Mouse (Mus musculus): Measurements from ENCODE around the gene Zfp184.

Zfp184 gene

DNA sequence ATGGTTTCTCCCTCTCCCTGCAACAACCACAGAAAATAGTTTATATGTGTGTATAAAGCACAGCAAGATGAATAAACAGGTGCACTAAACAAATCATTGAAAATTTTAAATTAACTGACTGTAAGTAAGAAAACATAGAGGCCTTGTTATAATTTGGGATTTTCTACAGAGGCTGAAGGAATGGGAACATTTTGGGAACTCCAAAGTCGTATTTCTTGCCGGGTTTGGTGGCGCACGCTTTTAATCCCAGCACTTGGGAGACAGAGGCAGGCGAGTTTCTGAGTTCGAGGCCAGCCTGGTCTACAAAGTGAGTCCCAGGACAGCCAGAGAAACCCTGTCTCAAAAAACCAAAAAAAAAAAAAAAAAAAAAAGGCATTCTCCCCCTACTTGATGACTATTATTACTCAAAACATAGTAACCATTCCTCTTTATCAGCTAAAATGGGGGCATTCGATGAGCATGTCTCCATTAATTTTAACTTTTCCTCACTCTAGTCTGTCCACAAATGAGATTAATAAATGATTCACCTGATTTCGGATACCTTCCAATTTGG, 24.1 kb upstream of the Zfp184 start:
- no peak for DNase-seq (ENCODE audit: low spot score in 2 of 2)

DNA sequence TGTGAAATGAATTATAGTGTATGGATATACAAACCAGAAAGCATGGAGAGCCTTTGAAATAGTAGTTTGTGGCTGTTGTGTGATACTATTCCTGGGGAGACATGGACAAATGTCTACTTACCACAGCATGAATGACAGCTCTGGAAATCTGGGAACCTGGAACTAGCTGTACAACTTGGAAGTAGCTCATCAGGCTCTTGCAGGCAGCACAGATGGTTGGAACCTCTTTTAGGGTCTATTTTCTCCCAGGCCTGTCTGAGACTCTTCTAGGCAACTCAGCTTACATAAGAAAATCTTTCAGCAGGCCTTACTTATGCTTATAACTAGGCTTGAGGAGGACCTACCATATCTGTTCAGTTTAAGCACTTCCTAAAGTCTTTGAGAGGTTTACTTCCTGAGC, 21.5 kb upstream of the Zfp184 start:
- DNase-seq (ENCODE audit: low spot score in 2 of 2) = no peak

DNA sequence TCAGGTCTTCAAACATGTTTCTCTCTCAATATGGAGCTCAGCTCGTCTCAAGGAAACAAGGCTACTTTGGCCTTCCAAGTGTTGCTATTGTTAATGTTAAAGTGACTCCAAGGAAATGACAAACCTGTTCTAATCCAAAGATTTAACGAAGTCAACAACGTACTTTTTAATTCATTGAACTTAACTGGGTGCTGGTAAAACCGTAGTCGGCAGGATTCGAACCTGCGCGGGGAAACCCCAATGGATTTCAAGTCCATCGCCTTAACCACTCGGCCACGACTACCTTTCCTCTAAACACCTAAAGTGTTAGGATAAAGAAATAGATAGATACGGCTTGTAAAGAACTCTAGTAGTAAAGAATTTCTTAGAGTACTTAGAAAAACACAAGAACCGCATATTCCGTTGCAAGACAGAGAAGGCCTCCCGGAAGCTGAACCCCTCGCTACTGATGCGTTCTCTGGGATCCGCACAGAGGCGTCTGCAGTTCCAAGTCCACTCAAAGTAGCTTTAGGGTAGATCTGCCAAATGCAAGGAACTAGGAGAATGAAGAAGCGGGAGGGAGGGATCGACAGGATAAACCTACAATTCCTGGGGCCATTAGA, 20.1 kb upstream of the Zfp184 start:
- no peak for DNase-seq (ENCODE audit: low spot score in 2 of 2)

DNA sequence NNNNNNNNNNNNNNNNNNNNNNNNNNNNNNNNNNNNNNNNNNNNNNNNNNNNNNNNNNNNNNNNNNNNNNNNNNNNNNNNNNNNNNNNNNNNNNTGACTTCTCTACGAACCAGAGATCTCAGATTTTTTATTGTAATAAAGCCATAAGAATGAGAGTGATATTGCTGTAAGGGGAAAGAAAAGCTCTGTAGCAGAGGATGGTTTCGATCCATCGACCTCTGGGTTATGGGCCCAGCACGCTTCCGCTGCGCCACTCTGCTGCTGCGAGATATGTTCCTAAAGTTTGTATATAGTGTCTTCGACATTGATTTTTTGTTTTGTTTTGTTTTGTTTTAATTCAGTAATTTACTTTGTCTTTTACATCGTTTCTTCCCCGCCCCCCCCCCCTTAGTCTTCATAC, 13.9 kb upstream of the Zfp184 start:
- no peak for DNase-seq (ENCODE audit: low spot score in 2 of 2)

DNA sequence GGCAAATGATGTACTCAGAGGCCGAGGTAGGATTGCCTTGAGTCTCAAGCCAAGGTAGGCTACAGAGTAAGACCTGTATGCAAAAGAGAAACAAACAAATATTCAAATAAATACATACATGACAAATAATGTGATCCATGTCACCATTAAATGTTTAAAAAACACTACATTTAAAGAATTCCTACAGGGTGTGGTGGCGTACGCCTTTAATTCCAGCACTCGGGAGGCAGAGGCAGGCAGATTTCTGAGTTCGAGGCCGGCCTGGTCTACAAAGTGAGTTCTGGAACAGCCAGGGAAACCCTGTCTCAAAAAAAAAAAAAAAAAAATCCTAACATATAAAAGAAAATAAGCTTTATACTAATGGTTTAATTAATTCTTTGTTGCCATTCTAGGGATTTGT, 13.2 kb upstream of the Zfp184 start:
- no peak for DNase-seq (ENCODE audit: low spot score in 2 of 2)

DNA sequence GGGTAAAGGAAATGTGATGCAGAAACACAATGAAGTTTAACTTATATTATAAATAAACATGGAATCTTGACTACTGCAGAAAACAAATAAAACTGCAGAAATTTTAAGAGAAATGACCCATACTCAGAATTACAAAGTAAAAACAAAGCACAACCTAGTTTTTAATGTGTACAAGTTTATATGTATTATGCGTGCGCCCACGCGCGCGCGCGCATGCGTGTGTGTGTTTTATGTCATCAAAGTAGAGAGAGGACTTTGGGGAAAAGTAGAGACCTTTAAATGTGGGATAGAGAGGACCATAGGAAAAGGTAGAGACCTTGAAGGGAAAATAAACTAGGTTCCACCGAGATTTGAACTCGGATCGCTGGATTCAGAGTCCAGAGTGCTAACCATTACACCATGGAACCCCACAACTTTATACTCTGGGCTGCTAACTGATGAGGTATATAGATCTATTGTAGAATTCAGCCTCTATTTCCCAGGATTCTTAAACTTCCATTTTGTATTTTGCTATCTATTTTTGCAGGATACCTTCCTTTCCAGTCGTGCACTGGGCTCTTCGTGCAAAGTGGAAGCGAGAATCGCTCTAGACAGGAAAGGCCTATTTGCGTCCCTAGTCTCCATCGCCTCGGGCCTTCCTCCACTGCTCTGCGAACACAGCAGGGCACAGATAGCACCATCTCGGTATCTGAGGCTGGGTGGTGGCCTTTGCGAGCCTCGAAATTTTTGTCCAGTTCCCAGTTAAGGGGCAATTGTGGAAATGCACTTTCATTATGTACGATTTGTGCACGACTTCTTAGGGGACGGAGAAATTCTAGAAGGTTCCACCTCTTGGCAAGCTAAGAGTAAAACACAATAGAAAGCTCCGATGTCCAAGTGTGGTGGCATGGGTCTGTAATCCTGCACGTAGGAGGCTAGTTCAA, 11.0 kb upstream of the Zfp184 start:
- no peak for DNase-seq (ENCODE audit: low spot score in 2 of 2)

DNA sequence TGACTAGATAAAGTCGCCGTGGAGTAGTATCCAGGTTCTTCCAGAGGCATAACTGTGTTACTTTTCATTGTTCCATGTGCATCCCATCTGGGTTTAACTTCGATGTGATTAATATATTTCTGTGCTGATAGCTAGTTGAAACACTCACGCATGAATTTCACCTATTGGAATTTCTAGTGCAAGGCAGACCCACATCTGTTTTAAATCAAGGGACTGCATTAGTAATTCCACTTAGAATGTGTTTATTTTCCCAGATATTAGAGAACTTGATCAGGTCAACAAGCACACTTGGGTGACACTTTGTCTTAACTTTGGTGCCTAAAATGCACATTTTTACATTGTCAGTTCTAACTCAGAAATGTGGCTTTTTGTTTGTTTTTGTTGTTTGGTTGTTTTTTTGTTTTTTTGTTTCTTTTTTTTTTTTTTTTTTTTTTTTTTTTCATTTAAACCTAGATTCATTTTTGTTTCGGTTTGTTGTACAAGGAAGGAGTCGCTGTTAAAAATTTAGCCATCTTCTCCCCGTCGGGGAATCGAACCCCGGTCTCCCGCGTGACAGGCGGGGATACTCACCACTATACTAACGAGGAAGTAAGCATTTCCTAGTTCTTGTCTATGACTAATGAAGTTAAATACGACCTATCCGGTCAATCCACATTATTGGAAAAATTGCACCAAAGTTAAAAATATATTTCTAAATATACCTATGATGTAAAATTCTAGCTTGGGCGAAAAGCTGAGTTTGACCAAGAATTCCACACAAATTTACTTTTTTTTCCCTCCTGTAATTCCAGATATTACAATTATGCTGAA, 9.7 kb upstream of the Zfp184 start:
- DNase-seq (ENCODE audit: low spot score in 2 of 2) = peak; percentile 52 to 67

DNA sequence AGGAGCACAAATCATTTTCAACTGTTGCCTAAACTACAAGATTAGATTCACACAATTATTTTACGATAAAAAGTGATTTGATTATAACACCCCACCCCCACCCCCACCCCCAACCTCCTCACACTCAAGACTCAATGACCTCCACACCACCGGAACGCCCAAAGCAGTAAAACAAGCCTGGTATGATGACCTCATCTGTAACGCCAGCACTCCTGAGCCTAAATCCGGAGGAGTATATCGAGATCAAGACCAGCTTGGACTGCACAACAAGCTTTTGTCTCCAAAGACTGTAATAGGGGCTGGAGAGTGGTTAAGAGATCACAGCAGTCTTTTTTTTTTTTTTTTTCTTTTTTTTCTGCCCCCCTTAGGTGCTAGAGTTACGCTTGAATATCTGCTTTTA, 9.1 kb upstream of the Zfp184 start:
- DNase-seq (ENCODE audit: low spot score in 2 of 2) = no peak

DNA sequence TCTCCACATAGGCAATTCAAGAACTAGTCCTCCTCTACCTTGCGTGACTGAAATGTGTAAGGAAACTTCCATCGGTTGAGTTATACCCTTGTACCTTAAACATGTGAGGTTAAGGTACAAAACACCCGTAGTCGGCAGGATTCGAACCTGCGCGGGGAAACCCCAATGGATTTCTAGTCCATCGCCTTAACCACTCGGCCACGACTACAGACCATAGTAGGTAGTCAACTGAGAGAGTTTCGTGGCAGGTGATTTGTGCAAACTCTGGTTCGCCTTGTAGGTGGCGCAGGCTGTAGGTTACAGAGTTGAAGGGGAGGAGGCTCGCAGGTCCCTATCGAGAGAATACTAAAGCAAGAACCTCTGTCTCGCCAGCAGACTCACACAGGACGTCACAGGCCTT, 7.9 kb upstream of the Zfp184 start:
- DNase-seq (ENCODE audit: low spot score in 2 of 2) = peak; percentile 72 to 78

DNA sequence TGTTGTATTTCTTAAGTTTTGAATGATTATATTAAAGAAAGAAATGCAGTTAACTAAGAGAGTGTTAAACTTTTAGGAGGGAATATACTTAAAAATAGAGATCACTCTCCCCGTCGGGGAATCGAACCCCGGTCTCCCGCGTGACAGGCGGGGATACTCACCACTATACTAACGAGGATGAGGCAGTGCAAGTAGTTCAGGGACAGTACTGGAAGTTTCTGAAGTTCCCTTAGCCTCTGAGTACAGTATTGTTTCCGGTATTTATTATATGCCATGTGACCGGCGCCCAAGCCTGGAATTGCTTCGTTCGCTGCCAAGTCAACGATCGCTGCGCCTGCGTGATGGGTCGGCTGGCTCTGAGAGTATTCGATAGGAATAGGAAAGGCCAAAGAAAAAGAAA, 4.7 kb upstream of the Zfp184 start:
- DNase-seq (ENCODE audit: low spot score in 2 of 2) = peak; percentile 59 to 75

DNA sequence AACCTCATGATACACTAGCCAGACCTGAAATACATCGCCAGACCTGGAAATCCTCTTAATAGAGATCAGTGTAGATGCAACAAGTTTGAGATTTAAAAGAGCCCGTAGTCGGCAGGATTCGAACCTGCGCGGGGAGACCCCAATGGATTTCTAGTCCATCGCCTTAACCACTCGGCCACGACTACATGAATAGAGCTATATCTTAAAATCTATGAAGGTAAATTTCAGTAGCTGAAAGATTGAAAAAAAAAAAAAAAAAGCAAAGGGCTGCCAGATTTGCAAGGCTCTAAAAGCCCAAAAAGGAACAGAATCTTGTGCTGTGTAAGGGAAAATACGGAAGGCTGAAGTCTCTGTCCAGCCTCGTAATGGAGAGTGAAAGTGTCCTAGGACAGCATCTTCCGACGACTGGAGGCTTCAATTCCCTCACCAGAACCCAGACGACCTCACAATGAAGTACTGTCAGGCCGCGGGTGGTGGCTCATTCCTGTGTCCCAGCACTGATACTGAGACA, 4.0 kb upstream of the Zfp184 start:
- peak; percentile 65 to 69 for DNase-seq (ENCODE audit: low spot score in 2 of 2)

DNA sequence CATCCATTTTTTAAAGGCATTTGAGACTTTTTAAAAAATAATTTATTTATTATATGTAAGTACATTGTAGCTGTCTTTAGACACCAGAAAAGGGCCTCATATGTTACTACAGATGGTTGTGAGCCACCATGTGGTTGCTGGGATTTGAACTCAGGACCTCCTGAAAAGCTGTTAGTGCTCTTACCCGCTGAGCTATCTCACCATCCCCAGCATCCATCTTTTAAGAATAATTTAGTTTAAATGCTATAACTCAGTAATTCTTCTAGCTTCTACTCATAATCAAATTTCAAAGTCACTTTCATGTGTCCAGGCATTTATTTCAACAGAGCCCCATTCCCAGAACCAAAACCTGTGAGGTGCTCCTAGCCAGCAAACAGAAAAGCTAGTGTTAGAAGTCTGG, 1.2 kb upstream of the Zfp184 start:
- DNase-seq (ENCODE audit: low spot score in 2 of 2) = no peak

DNA sequence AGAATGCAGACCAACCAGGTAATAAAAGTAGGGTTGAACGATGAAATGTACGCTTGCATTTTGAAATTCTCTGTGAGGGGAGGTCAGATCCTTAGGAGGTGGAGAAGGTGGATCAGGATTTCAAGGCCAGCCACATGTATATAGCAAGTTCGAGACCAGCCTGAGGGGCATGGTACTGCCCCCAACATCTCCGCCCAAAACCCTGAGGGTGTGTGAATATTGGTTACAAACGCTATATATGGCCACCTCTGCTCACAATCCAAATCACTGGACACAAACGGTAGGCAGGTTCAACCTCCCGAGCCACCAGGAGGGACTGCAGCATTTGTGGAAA, 335 bp upstream of the Zfp184 start:
- peak in 1 of 2 experiments; percentile 22 for DNase-seq (ENCODE audit: low spot score in 2 of 2)

DNA sequence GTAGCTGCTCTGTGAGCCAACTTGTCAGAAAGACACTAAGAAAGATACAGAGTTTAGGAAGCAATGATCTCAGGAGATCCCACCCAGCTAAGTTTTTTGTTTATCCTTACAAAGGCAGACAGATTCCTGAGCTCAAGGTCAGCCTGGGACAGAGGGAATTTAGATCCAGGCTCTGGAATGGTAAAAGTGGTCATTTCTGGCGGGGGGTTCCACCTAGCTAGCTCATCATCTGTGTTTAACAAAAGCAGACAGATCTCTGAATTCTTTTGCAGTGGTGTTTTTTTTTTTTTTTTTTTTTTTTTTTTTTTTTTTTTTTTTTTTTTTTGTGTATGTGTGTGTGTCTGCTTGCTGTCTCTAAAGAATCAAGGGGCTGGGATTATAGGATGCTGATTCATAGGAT, 24.4 kb downstream of the Zfp184 start:
- no peak for DNase-seq (ENCODE audit: low spot score in 2 of 2)

DNA sequence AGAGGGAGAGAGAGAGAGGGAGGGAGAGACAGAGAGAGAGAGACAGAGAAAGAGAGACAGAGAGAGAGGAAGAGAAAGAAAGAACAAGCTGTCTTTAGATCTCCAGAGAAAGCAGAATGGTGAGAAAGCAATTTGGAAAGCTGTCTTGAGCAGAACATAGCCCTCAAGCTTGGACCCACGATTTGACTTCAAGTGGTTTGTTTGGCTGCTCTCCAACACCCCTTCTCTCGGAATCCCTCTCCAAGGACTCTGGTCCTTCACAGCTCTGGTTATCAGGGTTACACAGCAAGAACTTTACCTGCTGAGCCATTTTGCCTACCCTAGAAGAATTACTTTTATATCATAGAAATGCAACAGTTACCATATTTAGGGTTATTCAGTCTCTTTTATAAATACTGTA, 24.9 kb downstream of the Zfp184 start:
- DNase-seq (ENCODE audit: low spot score in 2 of 2) = no peak

DNA sequence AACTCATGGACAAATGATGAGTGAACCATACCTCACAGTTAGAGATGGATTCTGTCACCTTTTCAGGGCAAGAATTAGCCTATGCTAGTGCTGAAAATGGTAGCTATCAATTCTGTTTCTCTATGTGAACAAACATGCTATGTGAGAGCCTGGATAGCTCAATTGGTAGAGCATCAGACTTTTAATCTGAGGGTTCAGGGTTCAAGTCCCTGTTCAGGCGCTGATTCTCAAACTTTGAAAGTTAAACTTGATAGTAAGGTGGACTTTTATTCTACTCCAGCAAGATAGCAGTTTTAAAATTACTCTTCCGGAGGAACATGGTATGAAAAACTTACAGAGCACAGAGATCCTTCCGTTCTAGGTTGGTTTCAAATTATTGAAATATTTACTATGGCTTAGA, 26.7 kb downstream of the Zfp184 start:
- no peak for DNase-seq (ENCODE audit: low spot score in 2 of 2)

DNA sequence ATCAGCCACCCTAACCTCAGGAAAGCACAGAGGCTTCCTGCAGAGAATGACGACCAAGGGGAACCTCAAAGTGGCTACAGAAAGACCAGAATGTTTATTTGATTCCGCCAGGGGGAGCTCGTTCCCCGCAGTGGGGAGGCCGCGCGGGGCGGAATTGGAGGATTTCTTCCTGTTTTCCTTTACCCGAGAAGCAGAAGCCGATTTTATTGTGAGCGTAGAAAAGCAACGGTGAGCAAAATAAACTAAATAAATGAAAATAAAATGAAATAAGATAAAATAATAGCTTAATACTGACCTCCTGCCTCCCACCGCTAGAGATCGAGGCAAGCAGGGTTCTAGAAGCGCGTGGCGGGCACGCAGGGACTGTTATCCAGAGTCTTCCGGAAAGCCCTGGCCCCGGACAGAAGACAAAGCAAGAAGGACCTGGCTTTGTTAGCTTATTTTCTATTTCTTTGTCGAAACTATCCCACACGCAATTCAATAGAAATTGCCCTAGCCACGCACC, 29.4 kb downstream of the Zfp184 start:
- peak; percentile 78 to 86 for DNase-seq (ENCODE audit: low spot score in 2 of 2)

DNA sequence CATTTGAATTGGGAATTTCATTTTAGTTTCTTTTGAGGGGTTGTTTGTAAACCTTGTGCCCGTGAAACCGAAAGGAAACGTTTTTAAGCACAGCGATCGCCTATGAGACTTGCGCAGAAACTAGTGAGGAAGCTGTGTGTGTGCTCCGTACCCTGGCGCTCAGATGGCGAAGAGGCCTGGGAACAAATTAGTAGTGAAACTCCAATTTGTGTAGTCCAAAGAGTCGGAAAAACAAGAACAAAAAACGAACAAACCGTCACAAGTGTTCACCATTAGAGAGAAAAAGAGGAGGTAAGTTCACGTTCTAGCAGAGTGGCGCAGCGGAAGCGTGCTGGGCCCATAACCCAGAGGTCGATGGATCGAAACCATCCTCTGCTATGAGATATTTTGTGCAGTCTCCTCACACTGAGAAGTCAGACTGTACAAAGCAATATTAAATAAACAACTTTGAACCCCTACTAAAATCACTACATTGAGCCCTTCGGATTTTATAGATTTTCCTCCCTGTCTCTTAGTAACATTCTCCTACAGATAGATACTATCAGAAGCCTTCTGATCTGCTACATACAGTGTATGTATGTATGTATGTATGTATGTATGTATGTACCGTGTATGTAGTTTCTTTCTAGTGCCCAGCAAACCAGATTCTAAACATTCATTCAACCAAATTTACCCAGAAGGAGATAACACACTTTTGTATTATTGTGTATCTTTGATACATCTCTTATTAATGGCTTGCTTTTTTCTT, 30.0 kb downstream of the Zfp184 start:
- peak; percentile 48 to 59 for DNase-seq (ENCODE audit: low spot score in 2 of 2)

DNA sequence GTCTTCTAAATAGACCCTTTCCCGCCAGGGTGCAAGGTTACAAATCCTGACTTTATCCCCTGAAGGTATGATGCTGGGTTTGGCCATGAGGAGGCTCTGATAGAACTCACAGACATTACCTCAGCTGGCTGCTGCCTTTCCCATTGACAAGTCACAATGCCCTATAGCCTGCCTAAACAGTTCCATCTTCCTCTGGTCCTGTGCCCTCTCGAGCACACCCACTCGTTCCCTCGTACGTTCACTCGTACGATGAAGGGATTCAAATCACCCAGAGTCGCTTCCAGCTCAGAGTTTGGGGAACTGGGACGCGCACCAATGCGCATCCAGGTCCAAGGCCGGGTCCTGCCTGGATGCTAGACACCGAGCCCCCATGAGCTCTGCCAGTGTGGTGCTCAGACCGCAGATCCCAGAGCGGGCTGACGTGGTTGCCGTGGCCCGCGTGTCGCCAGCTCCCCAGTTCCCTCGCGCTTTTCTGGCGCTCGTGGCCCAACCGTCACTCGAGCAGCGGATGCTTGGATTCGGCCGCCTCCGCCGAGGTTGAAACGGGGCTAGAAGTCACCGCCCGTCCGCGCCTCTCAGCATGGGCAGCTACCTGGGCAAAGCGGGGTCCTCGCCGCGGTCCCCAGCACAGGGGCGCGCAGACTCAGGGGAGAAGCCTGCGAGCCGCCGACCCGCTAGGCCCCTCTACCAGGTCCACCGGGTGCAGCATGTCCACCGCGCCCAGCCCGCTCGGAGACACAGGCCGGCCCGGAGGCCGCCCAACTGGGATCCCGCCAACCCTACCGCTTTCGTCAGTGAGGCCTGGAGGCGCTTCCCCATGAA, 36.3 kb downstream of the Zfp184 start, which contains the start of gene Pom121l2:
TSS of gene Pom121l2 (plus strand) at position 214 of the 822 bp plus-strand sequence.
- no peak for DNase-seq (ENCODE audit: low spot score in 2 of 2)

DNA sequence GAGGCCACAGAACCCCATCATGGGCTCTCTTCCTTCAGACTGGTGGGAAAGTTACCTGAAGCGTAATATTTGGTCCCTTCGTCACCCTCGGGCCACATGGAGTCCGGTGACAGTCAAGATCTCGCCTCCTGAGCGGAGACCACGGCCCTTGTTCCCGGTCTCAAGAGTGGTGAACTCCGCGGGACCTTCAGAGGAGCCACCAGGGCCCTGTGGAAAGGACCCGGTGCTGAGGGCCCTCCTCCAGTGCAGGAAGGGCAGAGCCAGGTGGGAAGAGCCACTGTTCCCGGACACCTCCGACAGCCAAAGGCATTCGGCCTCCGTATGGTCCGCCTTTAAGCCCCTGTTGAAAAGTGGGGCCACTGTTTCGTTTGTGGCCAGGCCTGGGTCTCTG, 36.9 kb downstream of the Zfp184 start:
- no peak for DNase-seq (ENCODE audit: low spot score in 2 of 2)

All from spleen, postnatal 14 days (tissue).